In the genomic region with DNA sequence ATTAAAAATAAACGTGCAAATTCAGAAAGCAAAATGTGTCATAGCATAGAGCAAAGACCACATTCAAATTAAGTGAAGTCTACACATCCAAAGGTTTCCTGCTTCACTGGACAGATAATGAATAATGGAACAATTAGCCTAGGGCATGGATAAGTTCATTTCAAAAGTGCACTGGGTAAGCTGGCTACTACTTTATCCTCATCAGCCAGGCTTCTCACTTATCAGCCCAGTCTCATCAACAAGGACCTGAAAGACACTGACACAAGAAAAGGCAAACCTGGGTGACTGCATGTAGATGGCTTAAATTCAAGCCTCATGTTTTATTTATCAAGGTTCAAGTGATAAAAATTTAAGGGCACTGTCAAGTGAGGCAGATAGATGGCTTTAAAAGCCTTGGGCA, we compare ENCODE assay signal across 25 mouse cellular contexts.
DNase-seq lines count a peak whose midpoint lies in the region; ATAC-seq lines count a peak whose summit lies in the region.
"Had no signal": no experiment of that assay in that cellular context is flagged by ENCODE, and none has a peak within 500 bp of the region (broad histone marks: within the 10 kb centered on the region; RNA-seq: fewer than 3 reads in every experiment).

No protein-coding gene starts in this region.

- no peaks in the 10 kb centered on the region for H3K27me3 ChIP-seq in midbrain, embryonic 14.5 days (ENCODE audit: control insufficient read depth, insufficient read depth, low read length)
- H3K27me3 ChIP-seq in midbrain, embryonic 11.5 days (ENCODE audit: control insufficient read depth, insufficient read depth, low read length), result no peaks in the 10 kb centered on the region
- no peaks in the 10 kb centered on the region for H3K27me3 ChIP-seq in midbrain, embryonic 16.5 days (ENCODE audit: control insufficient read depth, insufficient read depth, low read depth, low read length)
- H3K27me3 ChIP-seq: embryonic facial prominence, embryonic 13.5 days; forebrain, embryonic 12.5 days; forebrain, embryonic 15.5 days; hindbrain, embryonic 12.5 days; hindbrain, embryonic 15.5 days had no signal

- H3K4me3 ChIP-seq in midbrain, embryonic 14.5 days (replicated peaks; ENCODE audit: low read depth, low read length), result no peak overlapping the region
- H3K4me3 ChIP-seq in midbrain, embryonic 11.5 days (ENCODE audit: low read depth, low read length), result no peak overlapping the region
- no peak overlapping the region for H3K4me3 ChIP-seq in midbrain, embryonic 16.5 days (ENCODE audit: low read depth, low read length)
- H3K4me3 ChIP-seq: embryonic facial prominence, embryonic 10.5 days; embryonic facial prominence, embryonic 13.5 days; erythroblast, embryonic 14.5 days; forebrain, embryonic 12.5 days; forebrain, embryonic 15.5 days; heart, adult 2 months; hindbrain, embryonic 12.5 days; hindbrain, embryonic 15.5 days had no signal

- no peak overlapping the region for H3K9ac ChIP-seq in midbrain, embryonic 14.5 days (replicated peaks; ENCODE audit: low read length)
- H3K9ac ChIP-seq in midbrain, embryonic 11.5 days (ENCODE audit: low read length), result no peak overlapping the region
- no peak overlapping the region for H3K9ac ChIP-seq in midbrain, embryonic 16.5 days (ENCODE audit: low read depth, low read length)
- H3K9ac ChIP-seq: embryonic facial prominence, embryonic 13.5 days; forebrain, embryonic 12.5 days; forebrain, embryonic 15.5 days; hindbrain, embryonic 12.5 days; hindbrain, embryonic 15.5 days had no signal

- WGBS in midbrain, embryonic 14.5 days, result 78% methylated on average over 1 of the region's 1 CpGs
- WGBS in midbrain, embryonic 11.5 days, result 88% methylated on average over 1 of the region's 1 CpGs
- WGBS in midbrain, embryonic 16.5 days, result 69% methylated on average over 1 of the region's 1 CpGs

- H3K4me1 ChIP-seq in midbrain, embryonic 14.5 days (ENCODE audit: control insufficient read depth, insufficient read depth, low read length), result no peaks in the 10 kb centered on the region
- H3K4me1 ChIP-seq in midbrain, embryonic 11.5 days (ENCODE audit: control insufficient read depth, insufficient read depth, low read length), result no peaks in the 10 kb centered on the region
- H3K4me1 ChIP-seq in midbrain, embryonic 16.5 days (ENCODE audit: control insufficient read depth, insufficient read depth, low read length), result no peaks in the 10 kb centered on the region
- H3K4me1 ChIP-seq: embryonic facial prominence, embryonic 10.5 days; embryonic facial prominence, embryonic 13.5 days; forebrain, embryonic 12.5 days; forebrain, embryonic 15.5 days; hindbrain, embryonic 12.5 days; hindbrain, embryonic 15.5 days had no signal

- H3K36me3 ChIP-seq in midbrain, embryonic 14.5 days (ENCODE audit: control insufficient read depth, insufficient read depth, low read length), result no peaks in the 10 kb centered on the region
- H3K36me3 ChIP-seq in midbrain, embryonic 11.5 days (ENCODE audit: control insufficient read depth, insufficient read depth, low read length), result no peaks in the 10 kb centered on the region
- no peaks in the 10 kb centered on the region for H3K36me3 ChIP-seq in midbrain, embryonic 16.5 days (ENCODE audit: control insufficient read depth, insufficient read depth, low read length)
- H3K36me3 ChIP-seq: embryonic facial prominence, embryonic 10.5 days; embryonic facial prominence, embryonic 13.5 days; forebrain, embryonic 12.5 days; forebrain, embryonic 15.5 days; hindbrain, embryonic 12.5 days; hindbrain, embryonic 15.5 days had no signal

- H3K9me3 ChIP-seq in midbrain, embryonic 14.5 days (ENCODE audit: control insufficient read depth, low read length), result no peaks in the 10 kb centered on the region
- H3K9me3 ChIP-seq in midbrain, embryonic 11.5 days (ENCODE audit: control insufficient read depth, low read length), result no peaks in the 10 kb centered on the region
- no peaks in the 10 kb centered on the region for H3K9me3 ChIP-seq in midbrain, embryonic 16.5 days (replicated peaks; ENCODE audit: control insufficient read depth, low read length, poor library complexity, severe bottlenecking)
- H3K9me3 ChIP-seq: embryonic facial prominence, embryonic 10.5 days; embryonic facial prominence, embryonic 13.5 days; forebrain, embryonic 12.5 days; forebrain, embryonic 15.5 days; hindbrain, embryonic 12.5 days; hindbrain, embryonic 15.5 days had no signal

- intact Hi-C loops in left cerebral cortex, postnatal 4 days (cut with DNase I), result no loop called here

- no peak overlapping the region for H3K27ac ChIP-seq in midbrain, embryonic 14.5 days (replicated peaks; ENCODE audit: low read depth, low read length)
- H3K27ac ChIP-seq in midbrain, embryonic 11.5 days (ENCODE audit: low read depth, low read length), result no peak overlapping the region
- no peak overlapping the region for H3K27ac ChIP-seq in midbrain, embryonic 16.5 days (ENCODE audit: low read length)
- H3K27ac ChIP-seq: embryonic facial prominence, embryonic 10.5 days; embryonic facial prominence, embryonic 13.5 days; forebrain, embryonic 12.5 days; forebrain, embryonic 15.5 days; heart, adult 2 months; hindbrain, embryonic 12.5 days; hindbrain, embryonic 15.5 days had no signal

- peak; percentile 12 for DNase-seq in adrenal gland, postnatal 14 days
- DNase-seq in adrenal gland, adult 18-20 months (ENCODE audit: low spot score in 2 of 2), result no peak
- peak; percentile 17 for DNase-seq in midbrain, embryonic 14.5 days
- DNase-seq in midbrain, embryonic 11.5 days (ENCODE audit: low spot score, missing footprints), result no peak
- peak; percentile 20 for DNase-seq in retina, embryonic 14.5 days (ENCODE audit: low spot score)
- no peak for DNase-seq in left cerebral cortex, postnatal 4 days
- no peak for DNase-seq in heart, adult 9 months (ENCODE audit: low spot score in 2 of 2)
- DNase-seq: adrenal gland, postnatal 36 days; cerebellum, adult 11-12 months; cerebellum, adult 8-10 months; cerebellum, postnatal 10 days; cerebellum, postnatal 36 days; embryo, embryonic 11 days; gastrocnemius, postnatal 25 days; heart, adult 2 months had no signal

- ATAC-seq in midbrain, embryonic 14.5 days (ENCODE audit: low FRiP score, low TSS enrichment), result peak; percentile 34; the same call in 1 of the 2 replicates
- ATAC-seq in midbrain, embryonic 11.5 days (ENCODE audit: low FRiP score), result no peak
- peak; percentile 56; the same call in 1 of the 2 replicates for ATAC-seq in midbrain, embryonic 16.5 days
- ATAC-seq: CD4-positive, CD25-positive, alpha-beta regulatory T cell, adult 4 months; forebrain, embryonic 15.5 days had no signal

- no peak overlapping the region for H3K4me2 ChIP-seq in midbrain, embryonic 14.5 days (ENCODE audit: low read length)
- H3K4me2 ChIP-seq in midbrain, embryonic 11.5 days, result no peak overlapping the region
- no peak overlapping the region for H3K4me2 ChIP-seq in midbrain, embryonic 16.5 days (ENCODE audit: low read length)
- H3K4me2 ChIP-seq: embryonic facial prominence, embryonic 13.5 days; forebrain, embryonic 12.5 days; forebrain, embryonic 15.5 days; heart, embryonic 11.5 days; hindbrain, embryonic 12.5 days; hindbrain, embryonic 15.5 days had no signal

Comparison
In these comparisons a context has a peak if more than half of its experiments do, and no peak if none do; other contexts are left out.
1. DNase-seq: peak in adrenal gland, postnatal 14 days (single experiment), midbrain, embryonic 14.5 days (single experiment) and retina, embryonic 14.5 days (single experiment); none in adrenal gland, adult 18-20 months (0 of 2), midbrain, embryonic 11.5 days (single experiment), left cerebral cortex, postnatal 4 days (single experiment) and heart, adult 9 months (0 of 2).